Mouse (Mus musculus): ENCODE data around the gene Rbms2. TPM values are rescaled to one million over a fixed set of nuclear protein-coding genes. Genes with fewer than 3 reads are reported as not detected.
"Not testable (repeated sequence)": the region's sequence is repeated elsewhere in the genome, so short reads cannot be mapped to it uniquely, and the experiment has no call there.

Gene Rbms2
- polyA plus RNA-seq, 1 experiment from 2014 or later, result 37.3 TPM

DNA sequence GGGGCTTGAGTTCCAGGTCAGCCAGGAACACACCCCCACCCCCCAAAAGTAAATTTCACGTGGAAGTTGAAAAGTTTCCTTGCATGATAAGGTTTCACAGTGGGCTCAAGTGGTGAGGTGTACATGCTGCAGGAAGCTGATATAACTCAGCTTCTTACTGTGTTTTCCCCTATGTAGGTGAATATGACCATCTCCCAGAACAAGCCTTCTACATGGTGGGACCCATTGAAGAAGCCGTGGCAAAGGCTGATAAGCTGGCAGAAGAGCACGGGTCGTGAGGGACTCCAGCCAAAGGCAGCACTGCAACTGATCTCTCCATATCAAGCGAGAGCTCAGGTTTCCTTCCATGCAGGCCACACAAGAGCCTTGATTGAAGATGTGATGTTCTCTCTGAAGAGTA is 90.3 kb downstream of the Rbms2 start:
- H3K9me3 ChIP-seq, result no peaks in the 10 kb centered on the region
- H3K36me3 ChIP-seq, result peaks cover 60% of the 10 kb centered on the region
- no peaks in the 10 kb centered on the region for H3K27me3 ChIP-seq (replicated peaks)
- ATAC-seq (ENCODE audit: extremely low read depth, insufficient number of reproducible peaks, low FRiP score, low TSS enrichment), result no peak
- 0 out of 2 replicates have a peak overlapping the region, but pooled peaks have one; percentile 8 for H3K27ac ChIP-seq (replicated peaks)
- H3K4me2 ChIP-seq, result no peak overlapping the region; the same call in 1 of the 2 replicates
- no peak overlapping the region for H3K4me3 ChIP-seq
- WGBS, result 22% methylated on average over 5 of the region's 5 CpGs
- peak overlapping the region; percentile 58; the same call in 1 of the 2 replicates for H3K9ac ChIP-seq
- H3K4me1 ChIP-seq, result peaks cover 81% of the 10 kb centered on the region

DNA sequence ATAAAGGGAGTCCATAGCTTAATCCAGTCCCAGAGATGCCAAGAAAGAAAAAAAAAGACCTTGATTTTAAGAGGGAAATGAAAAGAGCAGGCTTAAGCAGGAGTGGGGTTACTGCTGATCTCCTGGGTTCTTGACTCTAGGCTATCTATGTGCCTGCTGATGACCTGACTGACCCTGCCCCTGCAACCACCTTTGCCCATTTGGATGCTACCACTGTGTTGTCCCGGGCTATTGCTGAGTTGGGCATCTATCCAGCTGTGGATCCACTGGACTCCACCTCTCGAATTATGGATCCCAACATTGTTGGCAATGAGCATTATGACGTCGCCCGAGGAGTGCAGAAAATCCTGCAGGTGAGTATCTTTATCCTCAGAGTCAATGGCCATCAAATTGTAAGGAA is 91.9 kb downstream of the Rbms2 start:
- no peak for ATAC-seq (ENCODE audit: extremely low read depth, insufficient number of reproducible peaks, low FRiP score, low TSS enrichment)
- H3K4me3 ChIP-seq, result no peak overlapping the region
- no peaks in the 10 kb centered on the region for H3K9me3 ChIP-seq
- 89% methylated on average over 5 of the region's 5 CpGs for WGBS
- no peaks in the 10 kb centered on the region for H3K27me3 ChIP-seq (replicated peaks)
- H3K27ac ChIP-seq (replicated peaks), result no peak overlapping the region
- peaks cover 68% of the 10 kb centered on the region for H3K4me1 ChIP-seq
- no peak overlapping the region for H3K4me2 ChIP-seq
- no peak overlapping the region for H3K9ac ChIP-seq
- H3K36me3 ChIP-seq, result peaks cover 68% of the 10 kb centered on the region

DNA sequence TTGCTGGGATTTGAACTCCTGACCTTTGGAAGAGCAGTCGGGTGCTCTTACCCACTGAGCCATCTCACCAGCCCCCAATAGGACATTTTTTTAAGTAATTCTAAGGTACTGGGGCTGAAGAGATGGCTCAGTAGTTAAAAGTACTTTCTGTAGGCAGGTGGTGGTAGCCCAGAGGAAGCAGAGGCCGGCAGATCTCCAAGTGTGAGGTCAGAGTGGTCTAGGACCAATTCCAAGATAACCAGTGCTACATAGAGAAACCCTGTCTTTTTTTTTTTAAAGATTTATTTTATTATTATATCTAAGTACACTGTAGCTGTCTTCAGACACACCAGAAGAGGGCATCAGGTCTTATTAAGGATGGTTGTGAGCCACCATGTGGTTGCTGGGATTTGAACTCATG is 92.9 kb downstream of the Rbms2 start:
- H3K27me3 ChIP-seq (replicated peaks); ATAC-seq (ENCODE audit: extremely low read depth, insufficient number of reproducible peaks, low FRiP score, low TSS enrichment); H3K27ac ChIP-seq (replicated peaks); H3K4me2 ChIP-seq; H3K4me3 ChIP-seq; H3K9ac ChIP-seq; H3K9me3 ChIP-seq: not testable (repeated sequence)
- peaks cover 69% of the 10 kb centered on the region for H3K4me1 ChIP-seq
- peaks cover 68% of the 10 kb centered on the region for H3K36me3 ChIP-seq
- WGBS, result 63% methylated on average over 2 of the region's 2 CpGs

GRCm38 (mm10) chr10:128086391-128086790 is 93.7 kb downstream of the Rbms2 start:
- Histone ChIP-seq H3K4me2 (peak overlapping the region; percentile 78; the same call in 1 of the 2 replicates), H3K9ac (no peak overlapping the region), H3K27ac (replicated peaks) (no peak overlapping the region), H3K4me3 (no peak overlapping the region), H3K9me3 (no peaks in the 10 kb centered on the region), H3K4me1 (peaks cover 69% of the 10 kb centered on the region), H3K36me3 (peaks cover 68% of the 10 kb centered on the region), H3K27me3 (replicated peaks) (no peaks in the 10 kb centered on the region)
- no peak for ATAC-seq (ENCODE audit: extremely low read depth, insufficient number of reproducible peaks, low FRiP score, low TSS enrichment)
- 72% methylated on average over 6 of the region's 6 CpGs for WGBS

- ATAC-seq (ENCODE audit: extremely low read depth, insufficient number of reproducible peaks, low FRiP score, low TSS enrichment), result no peak
- WGBS, result 2% methylated on average over 3 of the region's 3 CpGs
- H3K9me3 ChIP-seq, result no peaks in the 10 kb centered on the region
- H3K4me1 ChIP-seq, result peaks cover 48% of the 10 kb centered on the region
- H3K27ac ChIP-seq (replicated peaks), result peak overlapping the region; percentile 93
- peak overlapping the region; percentile 84 for H3K4me3 ChIP-seq
- H3K27me3 ChIP-seq (replicated peaks), result no peaks in the 10 kb centered on the region
- H3K4me2 ChIP-seq, result peak overlapping the region; percentile 78
- peaks cover 51% of the 10 kb centered on the region for H3K36me3 ChIP-seq
- peak overlapping the region; percentile 98 for H3K9ac ChIP-seq
These were observed 95.9 kb downstream of the Rbms2 start for GRCm38 (mm10) chr10:128084160-128084559.

GRCm38 (mm10) chr10:128083688-128084087 is 96.4 kb downstream of the Rbms2 start:
- peak overlapping the region; percentile 84 for H3K4me3 ChIP-seq
- ATAC-seq (ENCODE audit: extremely low read depth, insufficient number of reproducible peaks, low FRiP score, low TSS enrichment), result no peak
- H3K4me1 ChIP-seq, result peaks cover 44% of the 10 kb centered on the region
- peak overlapping the region; percentile 98 for H3K9ac ChIP-seq
- no peaks in the 10 kb centered on the region for H3K9me3 ChIP-seq
- peaks cover 46% of the 10 kb centered on the region for H3K36me3 ChIP-seq
- under 1% methylated on average over 22 of the region's 22 CpGs for whole genome bisulfite sequencing
- H3K4me2 ChIP-seq, result peak overlapping the region; percentile 78
- H3K27me3 ChIP-seq (replicated peaks), result no peaks in the 10 kb centered on the region
- H3K27ac ChIP-seq (replicated peaks), result peak overlapping the region; percentile 93

DNA sequence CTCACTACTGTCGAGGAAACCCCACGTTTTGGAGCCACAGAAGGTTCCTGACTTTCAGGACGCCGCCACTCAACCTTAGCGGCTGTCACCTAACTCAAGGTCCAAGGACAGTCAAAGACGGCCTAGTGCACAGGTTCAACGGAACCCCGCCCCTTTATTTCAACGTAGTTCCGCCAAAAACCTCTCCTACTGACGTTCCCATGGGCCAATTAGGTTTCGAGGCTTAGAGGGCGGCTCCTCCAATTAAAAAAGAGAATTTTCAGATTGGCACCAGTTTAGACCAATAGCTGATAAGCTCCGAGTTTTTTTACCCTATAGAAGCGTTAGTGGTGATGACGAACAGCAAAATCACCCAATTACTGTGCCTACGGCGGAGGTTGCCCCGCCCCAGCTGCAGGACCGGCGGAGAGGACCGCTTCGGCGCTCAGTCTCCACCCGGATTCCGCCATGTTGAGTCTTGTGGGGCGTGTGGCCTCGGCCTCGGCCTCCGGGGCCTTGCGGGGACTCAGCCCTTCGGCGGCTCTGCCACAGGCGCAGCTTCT is 97.1 kb downstream of the Rbms2 start, which contains the start of gene Atp5b:
Gene Atp5b (plus strand): TSS at position 394 of the 542 bp plus-strand sequence.
- peaks cover 42% of the 10 kb centered on the region for H3K36me3 ChIP-seq
- H3K9ac ChIP-seq, result peak within 1 kb of the TSS; percentile 98
- no peaks in the 10 kb centered on the region for H3K9me3 ChIP-seq
- peak within 1 kb of the TSS; percentile 84 for H3K4me3 ChIP-seq
- WGBS, result under 1% methylated on average over 34 of the region's 34 CpGs
- no peaks in the 10 kb centered on the region for H3K27me3 ChIP-seq (replicated peaks)
- ATAC-seq (ENCODE audit: extremely low read depth, insufficient number of reproducible peaks, low FRiP score, low TSS enrichment), result peak; percentile 98
- H3K4me2 ChIP-seq, result peak within 1 kb of the TSS; percentile 81
- peaks cover 37% of the 10 kb centered on the region for H3K4me1 ChIP-seq
- H3K27ac ChIP-seq (replicated peaks), result peak within 1 kb of the TSS; percentile 96

- H3K9me3 ChIP-seq, result no peaks in the 10 kb centered on the region
- H3K4me2 ChIP-seq, result peak overlapping the region; percentile 81
- peak overlapping the region; percentile 84 for H3K4me3 ChIP-seq
- no peak for ATAC-seq (ENCODE audit: extremely low read depth, insufficient number of reproducible peaks, low FRiP score, low TSS enrichment)
- 7% methylated on average over 9 of the region's 9 CpGs for WGBS
- peak overlapping the region; percentile 95 for H3K9ac ChIP-seq
- H3K36me3 ChIP-seq, result peaks cover 42% of the 10 kb centered on the region
- H3K27me3 ChIP-seq (replicated peaks), result no peaks in the 10 kb centered on the region
- H3K4me1 ChIP-seq, result peaks cover 32% of the 10 kb centered on the region
- peak overlapping the region; percentile 96 for H3K27ac ChIP-seq (replicated peaks)
These were observed 97.7 kb downstream of the Rbms2 start for GRCm38 (mm10) chr10:128082477-128082808.

DNA sequence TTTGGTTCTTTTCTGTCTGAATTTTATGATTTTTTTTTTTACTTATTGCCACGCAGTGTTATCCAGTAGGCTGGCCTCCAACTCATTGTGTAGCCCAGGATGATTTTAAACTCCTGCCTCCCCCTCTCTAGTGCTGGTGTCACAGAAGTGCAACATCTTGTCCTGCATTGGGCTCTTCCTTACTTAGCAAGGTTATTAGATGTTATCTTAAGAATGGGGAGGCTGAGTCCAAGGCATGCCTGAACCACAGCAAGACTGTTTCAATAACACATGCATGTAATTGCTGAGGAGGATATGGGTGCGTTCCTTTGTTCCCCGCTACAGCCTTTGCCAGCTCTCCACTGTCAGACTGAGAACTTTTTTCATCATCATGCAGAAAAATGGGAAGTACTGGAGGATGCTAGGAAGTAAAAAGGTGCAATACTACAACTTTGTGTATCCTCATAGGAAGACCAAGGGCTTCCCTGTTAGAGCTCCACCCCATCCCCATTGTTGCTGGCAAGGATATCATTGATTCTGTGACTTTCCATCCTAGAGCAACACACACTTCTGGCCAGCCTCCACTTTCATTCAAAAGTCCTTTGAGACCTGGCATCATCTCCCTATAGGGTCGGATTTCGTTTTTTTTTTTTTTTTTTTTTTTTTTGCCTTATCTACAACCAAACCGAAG is 98.2 kb downstream of the Rbms2 start:
- Histone ChIP-seq H3K9ac (peak overlapping the region; percentile 95), H3K4me2 (peak overlapping the region; percentile 81), H3K4me1 (peaks cover 31% of the 10 kb centered on the region), H3K9me3 (no peaks in the 10 kb centered on the region), H3K27ac (replicated peaks) (peak overlapping the region; percentile 96), H3K27me3 (replicated peaks) (no peaks in the 10 kb centered on the region), H3K4me3 (peak overlapping the region; percentile 84), H3K36me3 (peaks cover 42% of the 10 kb centered on the region)
- ATAC-seq (ENCODE audit: extremely low read depth, insufficient number of reproducible peaks, low FRiP score, low TSS enrichment), result no peak
- 44% methylated on average over 6 of the region's 6 CpGs for WGBS

MicroRNAs encoded within 50 kb of the gene (microRNA counts, 519-probe panel; counts per million panel counts)
- microRNA mmu-miR-677, result 209 counts per million, percentile 61 among the panel's probes with 10 or more counts

Small RNA genes within 50 kb of the gene (microRNA-seq; reads per million reads assigned to microRNA genes)
- 18.8 reads per million, percentile 34 among the genes with 10 or more reads in this experiment for gene Mir677

Other genes with a start within 250 kb of the Rbms2 start
- gene Hsd17b6, start 172.7 kb downstream of the Rbms2 start, polyA plus RNA-seq (2015; fragmentation: Nextera tagmentation; extraction: Ambion mirVana), result not detected in 2 replicates
- 50.5 and 53.2 TPM in 2 replicates for gene Prim1, start 165.1 kb downstream of the Rbms2 start, polyA plus RNA-seq (2015; fragmentation: Nextera tagmentation; extraction: Ambion mirVana)
- gene Naca, start 144.7 kb downstream of the Rbms2 start, polyA plus RNA-seq (2015; fragmentation: Nextera tagmentation; extraction: Ambion mirVana), result 540 TPM in 2 replicates
- 301 and 338 TPM in 2 replicates for gene Ptges3, start 121.3 kb downstream of the Rbms2 start, polyA plus RNA-seq (2015; fragmentation: Nextera tagmentation; extraction: Ambion mirVana)
- 4,907 and 5,417 TPM in 2 replicates for gene Atp5b, start 97.0 kb downstream of the Rbms2 start, polyA plus RNA-seq (2015; fragmentation: Nextera tagmentation; extraction: Ambion mirVana)
- gene Baz2a, start 88.7 kb downstream of the Rbms2 start, polyA plus RNA-seq (2015; fragmentation: Nextera tagmentation; extraction: Ambion mirVana), result 7.4 and 8.0 TPM in 2 replicates
- gene Gls2, start 14.2 kb upstream of the Rbms2 start, polyA plus RNA-seq (2015; fragmentation: Nextera tagmentation; extraction: Ambion mirVana), result 0.53 and 0.96 TPM in 2 replicates
- gene Spryd4, start 31.5 kb upstream of the Rbms2 start, polyA plus RNA-seq (2015; fragmentation: Nextera tagmentation; extraction: Ambion mirVana), result 40.7 and 40.8 TPM in 2 replicates
- not detected in 2 replicates for gene Mip, start 45.5 kb upstream of the Rbms2 start, polyA plus RNA-seq (2015; fragmentation: Nextera tagmentation; extraction: Ambion mirVana)
- 32.2 and 34.0 TPM in 2 replicates for gene Timeless, start 51.8 kb upstream of the Rbms2 start, polyA plus RNA-seq (2015; fragmentation: Nextera tagmentation; extraction: Ambion mirVana)
- gene Apon, start 73.8 kb upstream of the Rbms2 start, polyA plus RNA-seq (2015; fragmentation: Nextera tagmentation; extraction: Ambion mirVana), result 0.10 and 0.17 TPM in 2 replicates
- 0.27 and 1.7 TPM in 2 replicates for gene Apof, start 88.4 kb upstream of the Rbms2 start, polyA plus RNA-seq (2015; fragmentation: Nextera tagmentation; extraction: Ambion mirVana)
- 9.7 and 9.8 TPM in 2 replicates for gene Stat2, start 90.3 kb upstream of the Rbms2 start, polyA plus RNA-seq (2015; fragmentation: Nextera tagmentation; extraction: Ambion mirVana)
- gene Il23a, start 118.5 kb upstream of the Rbms2 start, polyA plus RNA-seq (2015; fragmentation: Nextera tagmentation; extraction: Ambion mirVana), result 1.8 and 2.6 TPM in 2 replicates
- gene Pan2, start 123.0 kb upstream of the Rbms2 start, polyA plus RNA-seq (2015; fragmentation: Nextera tagmentation; extraction: Ambion mirVana), result 24.9 and 25.7 TPM in 2 replicates
- gene Cnpy2, start 142.2 kb upstream of the Rbms2 start, polyA plus RNA-seq (2015; fragmentation: Nextera tagmentation; extraction: Ambion mirVana), result 193 and 228 TPM in 2 replicates
- 396 and 409 TPM in 2 replicates for gene Cs, start 157.4 kb upstream of the Rbms2 start, polyA plus RNA-seq (2015; fragmentation: Nextera tagmentation; extraction: Ambion mirVana)
- gene Coq10a, start 188.7 kb upstream of the Rbms2 start, polyA plus RNA-seq (2015; fragmentation: Nextera tagmentation; extraction: Ambion mirVana), result 11.8 and 12.6 TPM in 2 replicates
- gene Ankrd52, start 196.8 kb upstream of the Rbms2 start, polyA plus RNA-seq (2015; fragmentation: Nextera tagmentation; extraction: Ambion mirVana), result 8.8 and 9.4 TPM in 2 replicates
- gene Slc39a5, start 220.9 kb upstream of the Rbms2 start, polyA plus RNA-seq (2015; fragmentation: Nextera tagmentation; extraction: Ambion mirVana), result 0.12 and 1.5 TPM in 2 replicates
- 58.0 and 63.9 TPM in 2 replicates for gene Nabp2, start 231.2 kb upstream of the Rbms2 start, polyA plus RNA-seq (2015; fragmentation: Nextera tagmentation; extraction: Ambion mirVana)
- 26.8 and 27.0 TPM in 2 replicates for gene Rnf41, start 231.4 kb upstream of the Rbms2 start, polyA plus RNA-seq (2015; fragmentation: Nextera tagmentation; extraction: Ambion mirVana)